Mouse (Mus musculus) neutrophil, adult 59 days (primary cell): ENCODE results near the gene Elmo1. TPM values are rescaled to one million over a fixed set of nuclear protein-coding genes. Genes with fewer than 3 reads are reported as not detected.

Experiments used
- total RNA-seq, 2 experiments: library from RNA; stranded (reverse); gene quantifications; 1 replicate in 1 of 2; 2 replicates in 1 of 2; pipeline ENCODE4 v1.2.4; 2023

Gene Elmo1
- 100 to 1,000 TPM; 131 to 138 TPM for total RNA-seq

DNA sequence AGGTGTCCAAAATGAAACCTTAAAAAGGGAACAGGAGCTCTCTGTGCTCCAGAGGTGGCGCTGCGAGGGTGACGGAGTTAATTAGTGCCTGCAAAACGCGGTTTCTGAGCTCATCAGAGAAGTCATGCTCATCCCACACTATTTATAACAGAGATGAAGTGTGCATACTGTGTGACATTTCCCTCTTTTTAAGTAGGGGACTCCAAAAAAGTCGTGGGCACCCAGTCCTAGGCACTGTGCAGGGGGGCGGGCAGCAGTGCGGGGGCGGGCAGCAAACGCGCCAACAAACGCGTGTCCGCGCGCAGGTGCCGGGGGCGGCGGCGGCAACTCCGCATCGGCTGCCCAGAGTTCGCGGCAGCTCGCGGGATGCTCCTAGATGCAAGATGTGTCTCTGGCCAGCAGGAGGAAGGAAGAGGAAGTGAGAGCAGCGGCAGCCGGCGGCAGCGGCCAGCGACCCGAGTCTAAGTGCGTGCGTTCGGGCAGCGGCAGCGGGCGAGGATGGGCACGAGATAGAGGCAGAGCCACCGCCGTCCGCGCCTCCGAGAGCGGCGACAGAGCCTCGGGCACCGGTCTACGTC lies at the start of gene Elmo1:
Gene Elmo1, plus strand, starts transcription at position 464 of the 578 bp plus-strand sequence.

